Mouse (Mus musculus) embryo, embryonic 10.5 days (tissue): ENCODE data around the gene Otoa.

Experiments used
- DNase-seq: peaks from one replicate; pipeline ENCODE4 v3.0.0-alpha.2; 2015; ENCODE audit warnings: low spot score

The Otoa gene

GRCm38 (mm10) chr7:121081816-121082215 lies 366 bp downstream of the Otoa start:
- peak; percentile 34 for DNase-seq

GRCm38 (mm10) chr7:121082949-121083513 lies 1.6 kb downstream of the Otoa start:
- DNase-seq = no peak

GRCm38 (mm10) chr7:121084840-121085453 lies 3.5 kb downstream of the Otoa start:
- DNase-seq = no peak

- DNase-seq = peak; percentile 23
These were observed 4.0 kb downstream of the Otoa start for GRCm38 (mm10) chr7:121085500-121085899.

- no peak for DNase-seq
These were observed 7.3 kb downstream of the Otoa start for GRCm38 (mm10) chr7:121088745-121089144.

GRCm38 (mm10) chr7:121090748-121091147 lies 9.3 kb downstream of the Otoa start:
- DNase-seq = no peak

- DNase-seq = no peak
These were observed 11.6 kb downstream of the Otoa start for GRCm38 (mm10) chr7:121093026-121093425.

GRCm38 (mm10) chr7:121098614-121099389 lies 17.4 kb downstream of the Otoa start:
- DNase-seq = no peak

GRCm38 (mm10) chr7:121107851-121108250 lies 26.4 kb downstream of the Otoa start:
- DNase-seq = peak; percentile 3

- peak; percentile 19 for DNase-seq
These were observed 29.9 kb downstream of the Otoa start for GRCm38 (mm10) chr7:121111321-121111720.

- no peak for DNase-seq
These were observed 30.3 kb downstream of the Otoa start for GRCm38 (mm10) chr7:121111762-121112161.

- DNase-seq = peak; percentile 94
These were observed 38.8 kb downstream of the Otoa start for GRCm38 (mm10) chr7:121120143-121120818.

GRCm38 (mm10) chr7:121130837-121131236 lies 49.4 kb downstream of the Otoa start:
- DNase-seq = no peak

- DNase-seq = no peak
These were observed 59.8 kb downstream of the Otoa start for GRCm38 (mm10) chr7:121141274-121141673.

GRCm38 (mm10) chr7:121150662-121151061 lies 69.2 kb downstream of the Otoa start:
- DNase-seq = no peak

GRCm38 (mm10) chr7:121152186-121152585 lies 70.7 kb downstream of the Otoa start:
- no peak for DNase-seq

- no peak for DNase-seq
These were observed 84.2 kb downstream of the Otoa start for GRCm38 (mm10) chr7:121165616-121166015.

GRCm38 (mm10) chr7:121171888-121172287 lies 90.4 kb downstream of the Otoa start:
- DNase-seq = peak; percentile 13

- no peak for DNase-seq
These were observed 105.8 kb downstream of the Otoa start for GRCm38 (mm10) chr7:121187201-121187786.

- no peak for DNase-seq
These were observed 107.5 kb downstream of the Otoa start for GRCm38 (mm10) chr7:121188976-121189375.

GRCm38 (mm10) chr7:121198933-121199332 lies 117.5 kb downstream of the Otoa start:
- DNase-seq = no peak

- DNase-seq = no peak
These were observed 130.4 kb downstream of the Otoa start for GRCm38 (mm10) chr7:121211804-121212203.
